Mouse (Mus musculus) kidney, adult 9 months (tissue): ENCODE data around the gene Alox12b.

Experiments used
- DNase-seq: peaks from one replicate; pipeline ENCODE4 v3.0.0; 2022

The Alox12b gene

GRCm38 (mm10) chr11:69156800-69157199 is at the start of gene Alox12b:
Gene Alox12b (plus strand): TSS chr11:69156989.
- no peak for DNase-seq

DNA sequence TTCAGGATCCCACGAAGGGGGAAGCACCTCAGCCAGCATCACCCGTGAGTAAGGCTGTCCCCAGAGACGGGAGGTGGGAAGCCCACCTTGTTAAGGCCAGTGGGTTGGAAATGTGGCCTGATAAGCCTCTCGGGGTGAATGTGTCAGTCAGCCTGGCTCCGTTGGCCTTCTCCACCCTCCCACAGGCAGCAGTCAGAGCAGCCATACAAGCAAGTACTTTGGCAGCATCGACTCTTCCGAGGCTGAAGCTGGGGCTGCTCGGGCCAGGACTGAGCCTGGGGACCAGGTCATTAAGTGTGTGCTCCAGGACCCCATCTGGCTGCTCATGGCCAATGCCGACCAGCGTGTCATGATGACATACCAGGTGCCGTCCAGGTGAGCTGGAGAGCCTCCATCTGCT is 49.1 kb upstream of the Alox12b start:
- DNase-seq: no peak

DNA sequence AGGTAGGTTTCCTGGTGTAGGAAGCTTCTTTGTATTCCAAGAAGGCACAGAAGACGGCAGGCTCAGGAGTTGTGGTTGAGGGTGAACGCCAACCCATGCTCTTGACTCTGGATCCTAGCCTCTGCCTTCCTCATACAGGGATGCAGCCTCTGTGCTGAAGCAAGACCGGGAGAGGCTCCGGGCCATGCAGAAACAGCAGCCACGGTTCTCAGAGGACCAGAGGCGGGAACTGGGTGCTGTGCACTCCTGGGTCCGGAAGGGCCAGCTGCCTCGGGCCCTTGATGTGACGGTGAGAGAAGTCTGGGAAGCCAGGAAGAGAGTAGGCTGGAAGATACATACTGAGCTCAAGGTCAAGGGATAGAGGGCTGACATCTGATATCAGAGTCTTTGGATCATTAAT is 48.6 kb upstream of the Alox12b start:
- no peak for DNase-seq

- DNase-seq: no peak
Measured at GRCm38 (mm10) chr11:69109032-69109900, 47.5 kb upstream of the Alox12b start.

GRCm38 (mm10) chr11:69110319-69111046 is 46.3 kb upstream of the Alox12b start:
- DNase-seq: peak; percentile 94

DNA sequence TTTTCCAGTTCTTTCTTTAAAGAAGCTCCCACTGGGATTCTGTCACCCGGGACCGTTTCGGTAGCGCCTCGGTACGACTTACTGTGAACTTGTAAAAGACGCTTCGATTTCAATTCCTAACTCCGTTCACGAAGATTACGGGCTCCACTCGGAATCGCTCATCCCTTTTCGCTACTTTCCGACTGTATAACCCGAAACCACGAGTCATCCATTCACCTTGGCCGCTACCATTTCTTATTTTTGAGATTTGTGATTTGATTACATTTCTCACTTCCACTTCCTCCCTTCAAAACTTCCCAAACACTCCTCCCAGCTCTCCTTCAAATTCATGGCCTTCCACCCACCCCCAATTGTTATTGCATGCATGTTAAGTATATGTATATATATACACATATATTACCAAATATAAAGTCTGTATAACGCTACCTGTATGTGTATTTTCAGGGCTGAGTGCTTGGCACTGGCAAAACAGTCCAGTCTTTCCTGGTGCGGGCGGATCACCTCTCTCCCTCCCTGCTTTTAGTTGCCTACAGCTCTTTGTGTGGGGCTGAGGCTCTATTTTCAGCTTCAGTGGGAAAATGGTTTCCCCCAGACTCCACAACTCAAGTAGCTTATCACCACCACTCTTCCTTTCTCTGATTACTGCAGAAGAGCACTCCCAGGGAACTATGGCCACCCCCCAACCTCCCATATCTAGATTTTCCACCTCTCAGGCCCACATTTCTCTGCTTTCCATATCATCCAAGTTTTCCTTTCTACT is 45.6 kb upstream of the Alox12b start:
- DNase-seq: no peak

- peak; percentile 11 for DNase-seq
Measured at GRCm38 (mm10) chr11:69111865-69112264, 44.9 kb upstream of the Alox12b start.

GRCm38 (mm10) chr11:69114018-69114417 is 42.8 kb upstream of the Alox12b start:
- no peak for DNase-seq

DNA sequence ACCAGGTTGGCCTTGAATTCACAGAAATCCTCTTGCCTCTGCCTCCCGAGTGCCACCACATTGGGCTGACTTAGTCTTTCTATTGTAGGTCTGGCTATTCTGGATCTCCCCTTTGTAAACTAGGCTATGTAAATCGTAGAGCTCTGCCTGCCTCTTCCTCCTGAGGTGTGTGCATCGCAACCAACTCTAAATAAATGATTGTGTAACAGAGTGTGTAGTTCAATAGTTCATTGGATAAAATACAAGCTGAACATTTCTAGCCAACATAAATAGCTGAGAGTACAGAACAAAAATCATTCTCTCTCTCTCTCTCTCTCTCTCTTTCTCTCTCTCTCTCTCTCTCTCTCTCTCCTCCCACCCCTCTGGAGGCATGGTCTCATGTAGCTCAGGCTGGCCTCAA is 42.2 kb upstream of the Alox12b start:
- DNase-seq: no peak

DNA sequence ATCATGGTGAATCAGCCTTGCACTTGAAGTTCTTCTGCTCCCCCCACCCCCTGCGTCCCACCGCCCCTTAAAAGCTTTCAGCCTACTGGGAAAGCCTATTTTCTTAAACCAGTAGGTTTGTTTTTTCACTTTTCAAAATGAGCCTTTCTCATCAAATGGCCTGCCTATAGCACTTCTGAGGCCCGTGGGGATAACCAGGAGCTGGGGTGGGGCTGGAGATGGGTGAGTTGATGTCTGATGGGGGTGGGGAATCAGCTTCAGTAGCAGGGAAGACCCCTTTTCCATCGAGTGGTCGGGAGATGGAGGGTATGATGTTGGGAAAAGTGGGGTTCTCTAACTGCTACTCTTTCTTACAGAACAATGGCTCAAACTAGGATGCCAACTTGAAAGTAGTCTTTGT is 39.9 kb upstream of the Alox12b start:
- no peak for DNase-seq

- DNase-seq: no peak
Measured at GRCm38 (mm10) chr11:69117737-69118695, 38.8 kb upstream of the Alox12b start.

GRCm38 (mm10) chr11:69118765-69119164 is 38.0 kb upstream of the Alox12b start:
- peak; percentile 95 for DNase-seq

- DNase-seq: no peak
Measured at GRCm38 (mm10) chr11:69119446-69120155, 37.2 kb upstream of the Alox12b start.

GRCm38 (mm10) chr11:69120221-69121000 is 36.4 kb upstream of the Alox12b start, which contains the start of gene Hes7:
Gene Hes7 (plus strand): TSS chr11:69120404.
- no peak for DNase-seq

DNA sequence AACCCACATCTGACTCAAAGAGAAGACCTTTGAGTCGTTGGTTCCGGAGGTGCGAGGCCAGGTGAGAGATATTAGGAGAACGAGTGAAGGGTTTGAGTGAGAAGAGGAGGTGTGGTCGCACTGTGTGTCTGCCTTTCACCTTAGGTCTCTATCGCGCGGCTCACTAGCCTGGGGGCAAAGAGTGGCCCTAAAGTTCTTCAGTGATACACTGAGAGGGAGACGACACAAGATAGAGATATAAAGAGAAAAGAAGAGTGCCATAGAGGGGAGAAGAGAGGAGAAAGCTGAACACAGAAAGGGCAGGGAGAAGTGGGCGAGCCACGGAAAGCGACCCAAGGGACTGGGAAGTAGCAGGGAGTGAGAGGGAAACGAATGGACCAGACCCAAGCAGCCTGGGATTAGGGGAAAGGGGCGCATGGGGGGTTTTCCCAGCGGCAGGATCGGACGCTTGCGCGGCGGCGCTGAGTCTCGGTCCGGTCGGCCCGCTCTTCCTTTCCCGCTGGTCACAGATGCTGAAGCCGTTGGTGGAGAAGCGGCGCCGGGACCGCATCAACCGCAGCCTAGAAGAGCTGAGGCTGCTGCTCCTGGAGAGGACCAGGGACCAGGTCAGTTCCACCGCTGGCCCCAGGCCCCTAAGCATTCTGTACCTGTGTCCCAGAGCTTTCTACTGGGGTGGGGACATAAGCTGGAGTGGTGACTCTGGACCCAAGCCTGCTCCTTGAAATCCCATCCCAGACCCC is 35.6 kb upstream of the Alox12b start:
- DNase-seq: no peak

DNA sequence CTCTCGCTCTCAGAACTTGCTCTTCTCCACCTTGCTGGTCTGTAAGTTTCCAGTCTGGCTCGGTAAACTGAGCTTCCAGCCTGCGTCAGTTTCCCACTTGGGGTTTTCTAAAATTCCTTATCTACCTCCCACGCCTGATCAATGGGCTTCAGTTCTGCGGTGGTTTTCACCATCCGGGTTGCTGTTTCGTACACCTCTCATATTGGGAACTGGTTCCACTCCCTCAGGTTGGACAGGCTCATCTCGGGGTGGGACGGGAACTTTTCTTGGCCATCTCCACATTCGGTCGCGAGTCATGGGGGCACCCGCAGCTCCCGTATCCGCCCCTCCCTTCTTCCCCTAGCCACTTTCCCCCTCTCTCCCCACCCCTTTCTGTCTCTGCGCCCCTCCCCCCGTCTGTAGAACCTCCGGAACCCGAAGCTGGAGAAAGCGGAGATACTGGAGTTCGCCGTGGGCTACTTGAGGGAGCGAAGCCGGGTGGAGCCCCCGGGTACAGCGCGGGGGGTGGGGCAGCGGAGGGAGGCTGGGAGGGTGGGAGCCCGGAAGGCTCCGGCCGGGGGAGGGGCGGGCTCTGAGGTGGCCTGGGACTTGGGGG is 35.0 kb upstream of the Alox12b start:
- DNase-seq: no peak

GRCm38 (mm10) chr11:69122336-69122951 is 34.3 kb upstream of the Alox12b start, which contains the start of gene 9130213A22Rik:
Gene 9130213A22Rik (minus strand): TSS chr11:69122589.
- peak; percentile 90 for DNase-seq

- DNase-seq: peak; percentile 93
Measured at GRCm38 (mm10) chr11:69123056-69123692, 33.6 kb upstream of the Alox12b start.
